Mouse (Mus musculus) mammary gland, adult 2 months (tissue): Measurements from ENCODE around the gene Mid1ip1. TPM values are rescaled to one million over a fixed set of nuclear protein-coding genes. Genes with fewer than 3 reads are reported as not detected.

ENCODE experiments used
- polyA plus RNA-seq: library from polyadenylated mRNA; depleted of rRNA; stranded (reverse); fragments of >200 nt; gene quantifications from 2 replicates; pipeline ENCODE4 v1.2.3, GENCODE M21; 2012; ENCODE audit warnings: low replicate concordance; rRNA removed

The Mid1ip1 gene
- 55.8 and 82.2 TPM in 2 replicates for polyA plus RNA-seq

GRCm38 (mm10) chrX:10714696-10715140, at the start of gene Mid1ip1:
Gene Mid1ip1, plus strand, starts transcription at chrX:10715013.

Other genes with a start within 250 kb of the Mid1ip1 start
- gene Tspan7, start 229.9 kb upstream of the Mid1ip1 start, polyA plus RNA-seq, result 72.3 and 132 TPM in 2 replicates